Mouse (Mus musculus) heart, adult 2 months (tissue): ENCODE measurements at regions not wholly inside any gene's neighbourhood (a gene's known extent, or its start where the extent isn't known, plus 50 kb on each side); places are given as distances from the start of the nearest gene placed in this dataset.
A peak's percentile ranks its signal among the peaks of the same experiment; 100 is the strongest.
"Not testable (repeated sequence)": the region's sequence is repeated elsewhere in the genome, so short reads cannot be mapped to it uniquely, and the experiment has no call there.

Source experiments
- DNase-seq, 2 experiments: peaks; one replicate each; pipeline ENCODE4 v3.0.0; 2021
- H3K27ac ChIP-seq: fragments of 200-600 bp; 2 replicates; pipeline ENCODE4 v1.8.1; 2022
- H3K27me3 ChIP-seq: fragments of 200-500 bp; 2 replicates; pipeline ENCODE4 v1.6.1; 2012; ENCODE audit warnings: mild to moderate bottlenecking, low read length, inconsistent platforms, mixed read lengths; ENCODE audit not compliant: control insufficient read depth, insufficient read depth
- H3K36me3 ChIP-seq: fragments of 200-500 bp; 2 replicates; pipeline ENCODE4 v1.6.1; 2012; ENCODE audit warnings: low read length, inconsistent platforms; ENCODE audit not compliant: control insufficient read depth, insufficient read depth
- H3K4me1 ChIP-seq: fragments of 200-500 bp; 2 replicates; pipeline ENCODE4 v1.6.1; 2011; ENCODE audit warnings: low read length; ENCODE audit not compliant: control insufficient read depth, insufficient read depth
- H3K4me3 ChIP-seq: fragments of 200-600 bp; 2 replicates; pipeline ENCODE4 v1.8.1; 2022
- H3K79me2 ChIP-seq: fragments of 200-500 bp; replicated peaks from 2 replicates; pipeline ENCODE4 v1.6.1; 2012; ENCODE audit warnings: mild to moderate bottlenecking, inconsistent platforms, low read length, moderate library complexity, mixed read lengths; ENCODE audit not compliant: control insufficient read depth, insufficient read depth
- H3K9ac ChIP-seq: fragments of 200-500 bp; 2 replicates; pipeline ENCODE4 v1.6.1; 2012; ENCODE audit warnings: low read depth, mild to moderate bottlenecking, control low read depth, inconsistent platforms, low read length, mixed read lengths
- CTCF ChIP-seq: fragments of 200-600 bp; IDR thresholded peaks from 2 replicates; pipeline ENCODE4 v1.8.1; 2022; ENCODE audit warnings: antibody characterized with exemption, mild to moderate bottlenecking, moderate library complexity
- EP300 ChIP-seq: fragments of 200-500 bp; IDR thresholded peaks from 2 replicates; pipeline ENCODE4 v1.6.1; 2011; ENCODE audit warnings: low read depth, low read length, control low read depth; ENCODE audit not compliant: insufficient read depth
- POLR2A ChIP-seq: fragments of 200-500 bp; IDR thresholded peaks from 2 replicates; pipeline ENCODE4 v1.6.1; 2011; ENCODE audit warnings: mild to moderate bottlenecking, low read depth, low read length, control low read depth; ENCODE audit not compliant: insufficient read depth
- WGBS: fragments of 180-500 bp; shearing (Covaris S2); methylation state at CpG from one replicate; pipeline ENCODE4 v1.1.7; 2018; 5-methylcytosine and 5-hydroxymethylcytosine counted together
- intact Hi-C: fragments of 180-260 bp; cut with DNase I; formaldehyde crosslinking; loops from one replicate; pipeline ENCODE4 v1.15.1; 2025

GRCm38 (mm10) chr14:27562564-27562963 lies 54.3 kb upstream of the Ccdc66 start:
- intact Hi-C loops, H3K36me3 ChIP-seq, H3K4me3 ChIP-seq, H3K4me1 ChIP-seq, H3K79me2 ChIP-seq, H3K9ac ChIP-seq, H3K27ac ChIP-seq, H3K27me3 ChIP-seq: not testable (repeated sequence)
- peak in 1 of 2 experiments; percentile 7 for DNase-seq
- WGBS = 85% methylated on average over 11 of the region's 11 CpGs

DNA sequence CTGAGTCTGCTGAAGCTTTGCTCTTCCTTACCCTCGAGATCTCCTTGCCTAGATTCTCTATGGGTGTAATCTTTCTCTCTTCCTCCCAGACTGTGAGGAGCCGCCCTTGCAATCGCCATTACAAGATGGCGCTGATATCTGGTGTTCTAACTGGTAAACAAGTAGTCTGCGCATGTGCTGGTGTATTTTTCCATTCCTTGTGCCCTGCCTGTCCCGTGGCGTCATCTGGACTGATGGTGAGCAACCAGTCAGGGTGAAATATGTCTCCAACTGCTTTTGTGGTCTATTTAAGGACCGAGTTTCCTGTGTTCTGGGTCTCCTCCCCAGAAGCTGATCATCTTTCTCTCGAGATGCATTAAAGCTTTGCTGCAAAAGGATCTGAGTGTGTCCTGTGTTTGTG lies 53.7 kb upstream of the Ccdc66 start:
- H3K27me3 ChIP-seq, H3K4me3 ChIP-seq, H3K36me3 ChIP-seq, H3K9ac ChIP-seq, H3K79me2 ChIP-seq, DNase-seq, H3K27ac ChIP-seq, H3K4me1 ChIP-seq: not testable (repeated sequence)
- intact Hi-C loops = loop anchor here (2.0 kb wide), 1 partner anchor 375 kb away; no protein-coding TSS in a partner anchor
- 82% methylated on average over 9 of the region's 9 CpGs for WGBS

- Histone ChIP-seq H3K9ac (no peak overlapping the region), H3K27me3 (no peaks in the 10 kb centered on the region), H3K4me3 (no peak overlapping the region), H3K79me2 (no peaks in the 10 kb centered on the region), H3K27ac (no peak overlapping the region), H3K4me1 (no peaks in the 10 kb centered on the region), H3K36me3 (no peaks in the 10 kb centered on the region)
- peak; percentile 23 to 29 for DNase-seq
- intact Hi-C loops = loop anchor here (2.0 kb wide), 1 partner anchor 374 kb away; no protein-coding TSS in a partner anchor
- no peak for TF ChIP-seq POLR2A
- peak; percentile 64 for TF ChIP-seq CTCF
- WGBS = 44% methylated on average over 4 of the region's 4 CpGs
These were observed 52.2 kb upstream of the Ccdc66 start for GRCm38 (mm10) chr14:27560434-27560833.

DNA sequence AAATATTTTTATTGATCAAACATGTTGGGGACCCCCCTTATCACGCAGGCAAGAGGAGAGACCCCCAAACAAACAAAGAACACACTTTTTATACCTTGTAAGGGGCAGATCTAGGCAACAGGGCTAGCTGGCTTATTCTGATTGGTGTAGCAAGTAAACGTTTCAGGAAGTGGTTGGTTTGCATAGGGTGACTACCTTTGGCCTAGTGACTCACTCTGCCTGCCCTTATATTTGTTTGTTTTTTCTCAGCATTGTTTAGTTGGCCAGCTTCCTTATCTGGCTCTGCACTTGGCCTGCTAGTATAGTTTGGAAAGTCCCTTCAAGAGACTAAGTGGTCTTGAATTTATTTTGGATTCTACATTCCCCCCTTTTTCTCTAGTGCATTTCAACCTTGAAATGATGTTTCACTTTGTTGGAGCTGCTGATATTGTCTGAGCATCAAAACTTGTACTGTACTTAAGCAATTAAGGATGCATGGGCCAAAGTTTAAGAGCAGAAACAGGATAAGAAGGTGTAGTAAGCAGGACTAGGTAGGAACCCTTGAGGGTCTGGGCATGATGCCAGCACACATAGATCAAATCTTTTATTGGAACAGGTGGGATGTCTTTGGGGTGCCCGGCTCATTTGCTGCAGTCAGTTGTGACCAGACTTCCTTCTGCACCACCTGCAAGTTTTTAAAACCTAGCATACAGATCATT lies 50.7 kb upstream of the Ccdc66 start:
- TF ChIP-seq POLR2A (no peak), CTCF (no peak), EP300 (no peak)
- intact Hi-C loops = no loop called here
- H3K79me2 ChIP-seq = no peaks in the 10 kb centered on the region
- no peaks in the 10 kb centered on the region for H3K36me3 ChIP-seq
- H3K4me3 ChIP-seq = no peak overlapping the region
- no peaks in the 10 kb centered on the region for H3K27me3 ChIP-seq
- no peaks in the 10 kb centered on the region for H3K4me1 ChIP-seq
- DNase-seq = no peak
- WGBS = 38% methylated on average over 3 of the region's 3 CpGs
- no peak overlapping the region for H3K27ac ChIP-seq
- H3K9ac ChIP-seq = no peak overlapping the region
